ENCODE assay signal across 8 mouse cellular contexts in the genomic region with DNA sequence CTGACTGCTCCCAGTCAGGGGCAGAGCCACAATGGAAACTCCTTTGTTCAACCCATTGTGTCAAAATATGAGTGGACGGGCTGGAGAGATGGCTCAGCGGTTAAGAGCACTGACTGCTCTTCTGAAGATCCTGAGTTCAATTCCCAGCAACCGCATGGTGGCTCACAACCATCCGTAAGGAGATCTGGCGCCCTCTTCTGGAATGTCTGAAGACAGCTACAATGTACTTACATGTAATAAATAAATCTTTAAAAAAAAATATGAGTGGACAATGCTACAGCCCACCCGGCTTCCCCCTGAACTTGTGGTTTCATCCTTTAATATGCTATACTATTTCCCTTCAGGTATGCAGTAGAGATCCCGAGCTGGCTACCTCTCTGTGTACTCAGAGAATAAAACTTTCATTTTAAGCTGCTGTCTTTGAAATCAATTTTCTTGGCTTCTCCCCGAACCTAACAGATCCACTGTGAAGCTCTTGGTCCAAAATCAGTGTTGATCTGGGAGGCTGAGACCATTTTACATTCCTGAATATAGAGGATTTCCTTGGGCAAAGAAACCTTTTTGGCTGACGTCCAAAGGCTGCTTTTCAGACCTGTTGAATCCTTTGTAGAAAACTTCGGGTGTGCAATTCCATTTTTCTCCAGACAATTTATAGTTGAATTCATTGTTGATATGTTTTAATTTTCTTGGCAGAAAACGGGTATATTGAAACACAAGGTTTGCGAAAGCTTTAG. TPM values are rescaled to one million over a fixed set of nuclear protein-coding genes. Genes with fewer than 3 reads are reported as not detected.
DNase-seq lines count a peak whose midpoint lies in the region; ATAC-seq and TF ChIP-seq lines count a peak whose summit lies in the region.

No protein-coding gene starts in this region.

- H3K9ac ChIP-seq in neural tube, embryonic 11.5 days (ENCODE audit: low read length) = peak overlapping the region; percentile 79; the same call in 1 of the 2 replicates
- no peak overlapping the region for H3K9ac ChIP-seq in liver, adult 2 months (ENCODE audit: low read depth, low read length)
- H3K9ac ChIP-seq in neural tube, embryonic 12.5 days = no peak overlapping the region

- H3K79me2 ChIP-seq in liver, adult 2 months (ENCODE audit: control insufficient read depth, insufficient read depth, low read length) = peaks cover 5% of the 10 kb centered on the region; the same call in 1 of the 2 replicates

- H3K27ac ChIP-seq in neural tube, embryonic 11.5 days (ENCODE audit: low read depth, low read length) = no peak overlapping the region
- no peak overlapping the region for H3K27ac ChIP-seq in bone marrow macrophage, adult 2 months (ENCODE audit: insufficient read depth, low read depth, low read length)
- no peak overlapping the region for H3K27ac ChIP-seq in liver, adult 2 months (replicated peaks; ENCODE audit: insufficient read depth, low read depth, low read length)
- no peak overlapping the region for H3K27ac ChIP-seq in neural tube, embryonic 12.5 days

- peak overlapping the region; percentile 80; the same call in 1 of the 2 replicates for H3K4me3 ChIP-seq in neural tube, embryonic 11.5 days (ENCODE audit: low read depth, low read length)
- H3K4me3 ChIP-seq in bone marrow macrophage, adult 2 months (ENCODE audit: insufficient read depth, low read length) = peak overlapping the region; percentile 72
- H3K4me3 ChIP-seq in liver, adult 2 months (ENCODE audit: insufficient read depth, low read depth, low read length) = no peak overlapping the region
- no peak overlapping the region for H3K4me3 ChIP-seq in neural tube, embryonic 12.5 days

- H3K4me1 ChIP-seq in neural tube, embryonic 11.5 days (ENCODE audit: control insufficient read depth, insufficient read depth, low read length) = peaks cover 2% of the 10 kb centered on the region; the same call in 1 of the 2 replicates
- H3K4me1 ChIP-seq in bone marrow macrophage, adult 2 months (ENCODE audit: control insufficient read depth, insufficient read depth, low read length) = peaks cover 5% of the 10 kb centered on the region; the same call in 1 of the 2 replicates
- peaks cover 2% of the 10 kb centered on the region; the same call in 1 of the 2 replicates for H3K4me1 ChIP-seq in liver, adult 2 months (ENCODE audit: control insufficient read depth, insufficient read depth, low read length)
- H3K4me1 ChIP-seq in neural tube, embryonic 12.5 days = peaks cover 9% of the 10 kb centered on the region

- DNase-seq in neural tube, embryonic 11.5 days (ENCODE audit: low spot score) = no peak
- DNase-seq in neural tube, embryonic 10.5 days (ENCODE audit: extremely low spot score, low spot score) = no peak
- DNase-seq in heart, postnatal 4 days = peak; percentile 18
- DNase-seq in liver, adult 2 months (ENCODE audit: extremely low read depth, low read depth, low spot score) = peak; percentile 20
- DNase-seq in layer of hippocampus, adult 18-20 months (ENCODE audit: low spot score in 2 of 2) = no peak
- DNase-seq in right cerebral cortex, postnatal 25 days = no peak

- no peak for ATAC-seq in neural tube, embryonic 11.5 days (ENCODE audit: insufficient read depth, low FRiP score, low TSS enrichment)
- ATAC-seq in neural tube, embryonic 12.5 days (ENCODE audit: low FRiP score, low read depth) = no peak

- no peak for TF ChIP-seq POLR2A in bone marrow macrophage, adult 2 months (IDR thresholded peaks at IDR 0.05; ENCODE audit: borderline replicate concordance, low read depth, low read length)
- no peak for TF ChIP-seq POLR2A in liver, adult 2 months (IDR thresholded peaks at IDR 0.05; ENCODE audit: extremely low read depth, insufficient read depth, low read length)

- 76% methylated on average over 12 of the region's 12 CpGs for WGBS in neural tube, embryonic 11.5 days
- 67% methylated on average over 12 of the region's 12 CpGs for WGBS in liver, adult 2 months
- 72% methylated on average over 12 of the region's 12 CpGs for WGBS in neural tube, embryonic 12.5 days

- H3K4me2 ChIP-seq in neural tube, embryonic 11.5 days (ENCODE audit: low read depth) = peak overlapping the region; percentile 69
- H3K4me2 ChIP-seq in neural tube, embryonic 12.5 days (replicated peaks) = peak overlapping the region; percentile 81

- H3K27me3 ChIP-seq in neural tube, embryonic 11.5 days (ENCODE audit: control insufficient read depth, insufficient read depth, low read length) = no peaks in the 10 kb centered on the region
- no peaks in the 10 kb centered on the region for H3K27me3 ChIP-seq in liver, adult 2 months (ENCODE audit: control insufficient read depth, insufficient read depth, low read length)
- no peaks in the 10 kb centered on the region for H3K27me3 ChIP-seq in neural tube, embryonic 12.5 days (replicated peaks)

- no peaks in the 10 kb centered on the region for H3K36me3 ChIP-seq in neural tube, embryonic 11.5 days (ENCODE audit: control insufficient read depth, insufficient read depth, low read length)
- peaks cover 11% of the 10 kb centered on the region for H3K36me3 ChIP-seq in liver, adult 2 months (ENCODE audit: control insufficient read depth, insufficient read depth, low read length)
- H3K36me3 ChIP-seq in neural tube, embryonic 12.5 days = peaks cover 18% of the 10 kb centered on the region

- TF ChIP-seq CTCF in bone marrow macrophage, adult 2 months (IDR thresholded peaks at IDR 0.05; ENCODE audit: low read depth, low read length) = peak; percentile 26; the same call in 1 of the 2 replicates
- TF ChIP-seq CTCF in liver, adult 2 months (IDR thresholded peaks at IDR 0.05; ENCODE audit: low read depth, low read length) = no peak

- H3K9me3 ChIP-seq in neural tube, embryonic 11.5 days (ENCODE audit: control insufficient read depth, low read length) = no peaks in the 10 kb centered on the region
- no peaks in the 10 kb centered on the region for H3K9me3 ChIP-seq in neural tube, embryonic 12.5 days

RNA-seq across cellular contexts. Expression of gene Zfp952, which starts 0.8 kb away (rescaled TPM):
- 16.8 and 18.6 TPM in 2 replicates for polyA plus RNA-seq in neural tube, embryonic 11.5 days (2014; fragmentation: Nextera tagmentation; extraction: Ambion mirVana)
- 9.9 and 10.5 TPM in 2 replicates for polyA plus RNA-seq in bone marrow macrophage, adult 2 months (2012; ENCODE audit: insufficient read depth, insufficient read length, missing spikeins)
- 1 to 10 TPM; 7.2 to 7.8 TPM for total RNA-seq in heart, postnatal 4 days (2021)
- 3.4 and 4.5 TPM in 2 replicates for total RNA-seq in liver, adult 2 months (2014; rRNA removed)
- polyA plus RNA-seq in liver, adult 2 months (2012; rRNA removed) = 1.0 and 1.4 TPM in 2 replicates
- polyA plus RNA-seq in neural tube, embryonic 12.5 days (2016; fragmentation: Nextera tagmentation; extraction: Ambion mirVana) = 16.9 and 19.4 TPM in 2 replicates
- total RNA-seq in layer of hippocampus, adult 18-20 months (2021) = 10 to 100 TPM; 17.0 to 19.3 TPM

RNA-seq across cellular contexts. Expression of gene Zfp472, which starts 26.5 kb away (rescaled TPM):
- polyA plus RNA-seq in neural tube, embryonic 11.5 days (2014; fragmentation: Nextera tagmentation; extraction: Ambion mirVana) = 13.1 and 13.7 TPM in 2 replicates
- 6.8 and 12.7 TPM in 2 replicates for polyA plus RNA-seq in bone marrow macrophage, adult 2 months (2012; ENCODE audit: insufficient read depth, insufficient read length, missing spikeins)
- total RNA-seq in heart, postnatal 4 days (2021) = 1 to 10 TPM; 4.9 to 5.0 TPM
- total RNA-seq in liver, adult 2 months (2014; rRNA removed) = 2.1 and 3.2 TPM in 2 replicates
- polyA plus RNA-seq in liver, adult 2 months (2012; rRNA removed) = 0.24 and 0.28 TPM in 2 replicates
- polyA plus RNA-seq in neural tube, embryonic 12.5 days (2016; fragmentation: Nextera tagmentation; extraction: Ambion mirVana) = 8.7 and 10.3 TPM in 2 replicates
- 1 to 10 TPM; 5.1 to 6.2 TPM for total RNA-seq in layer of hippocampus, adult 18-20 months (2021)

RNA-seq across cellular contexts. Expression of gene Zfp763, which starts 41.1 kb away (rescaled TPM):
- polyA plus RNA-seq in neural tube, embryonic 11.5 days (2014; fragmentation: Nextera tagmentation; extraction: Ambion mirVana) = 22.9 and 25.9 TPM in 2 replicates
- 3.3 and 4.7 TPM in 2 replicates for polyA plus RNA-seq in bone marrow macrophage, adult 2 months (2012; ENCODE audit: insufficient read depth, insufficient read length, missing spikeins)
- 1 to 10 TPM; 5.1 to 5.8 TPM for total RNA-seq in heart, postnatal 4 days (2021)
- 3.0 and 3.9 TPM in 2 replicates for total RNA-seq in liver, adult 2 months (2014; rRNA removed)
- 0.21 and 0.23 TPM in 2 replicates for polyA plus RNA-seq in liver, adult 2 months (2012; rRNA removed)
- 21.6 and 22.8 TPM in 2 replicates for polyA plus RNA-seq in neural tube, embryonic 12.5 days (2016; fragmentation: Nextera tagmentation; extraction: Ambion mirVana)
- total RNA-seq in layer of hippocampus, adult 18-20 months (2021) = 10 to 100 TPM; 16.3 to 23.5 TPM

RNA-seq across cellular contexts. Expression of gene Cyp4f13, which starts 44.9 kb away (rescaled TPM):
- 2.6 and 3.0 TPM in 2 replicates for polyA plus RNA-seq in neural tube, embryonic 11.5 days (2014; fragmentation: Nextera tagmentation; extraction: Ambion mirVana)
- polyA plus RNA-seq in bone marrow macrophage, adult 2 months (2012; ENCODE audit: insufficient read depth, insufficient read length, missing spikeins) = 49.0 and 53.3 TPM in 2 replicates
- 10 to 100 TPM; 10.9 to 12.4 TPM for total RNA-seq in heart, postnatal 4 days (2021)
- 62.2 and 69.0 TPM in 2 replicates for total RNA-seq in liver, adult 2 months (2014; rRNA removed)
- polyA plus RNA-seq in liver, adult 2 months (2012; rRNA removed) = 83.7 and 109 TPM in 2 replicates
- 4.7 and 5.6 TPM in 2 replicates for polyA plus RNA-seq in neural tube, embryonic 12.5 days (2016; fragmentation: Nextera tagmentation; extraction: Ambion mirVana)
- 10 to 100 TPM; 20.9 to 23.1 TPM for total RNA-seq in layer of hippocampus, adult 18-20 months (2021)

Comparison
In these comparisons a context has a peak if more than half of its experiments do, and no peak if none do; other contexts are left out.
1. H3K4me3 ChIP-seq: peak in neural tube, embryonic 11.5 days (single experiment) and bone marrow macrophage, adult 2 months (single experiment); none in liver, adult 2 months (single experiment) and neural tube, embryonic 12.5 days (single experiment).
2. DNase-seq: peak in heart, postnatal 4 days (single experiment) and liver, adult 2 months (single experiment); none in neural tube, embryonic 11.5 days (single experiment), neural tube, embryonic 10.5 days (single experiment), layer of hippocampus, adult 18-20 months (0 of 2) and right cerebral cortex, postnatal 25 days (single experiment).